Mouse (Mus musculus) lung, adult 2 months (tissue): ENCODE data around the gene Mff.

Source experiments
- CTCF ChIP-seq: fragments of 200-500 bp; IDR thresholded peaks from 2 replicates; pipeline ENCODE4 v1.5.1; 2011; ENCODE audit warnings: mild to moderate bottlenecking, low read length, control low read depth; ENCODE audit not compliant: insufficient read depth
- POLR2A ChIP-seq: fragments of 200-500 bp; IDR thresholded peaks from 2 replicates; pipeline ENCODE4 v1.6.1; 2011; ENCODE audit warnings: low read depth, mild to moderate bottlenecking, control low read depth, low read length, borderline replicate concordance; ENCODE audit errors: extremely low read depth

DNA sequence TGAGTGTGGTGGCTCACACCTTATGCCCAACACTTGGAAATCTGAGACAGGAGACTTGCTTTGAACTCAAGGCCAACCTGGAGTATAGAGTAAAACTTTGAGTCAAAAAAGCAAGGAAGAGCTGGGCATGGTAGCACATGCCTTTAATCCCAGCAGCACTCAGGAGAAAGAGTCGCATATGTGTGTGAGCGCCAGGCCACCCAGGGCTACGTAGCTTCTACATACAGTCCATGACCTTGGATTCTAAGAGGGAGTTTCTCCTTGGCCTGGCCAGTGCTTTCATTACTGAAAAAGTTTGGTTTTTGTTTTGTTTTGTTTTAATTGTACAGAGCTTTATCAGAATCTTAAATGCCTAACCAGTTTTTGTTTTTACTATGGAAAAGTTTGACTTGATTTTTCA lies 19.3 kb downstream of the Mff start:
- TF ChIP-seq POLR2A (no peak), CTCF (no peak)
